Mouse (Mus musculus) gastrocnemius, adult 2 months (tissue): ENCODE measurements around the gene Tmem50a. TPM values are rescaled to one million over a fixed set of nuclear protein-coding genes. Genes with fewer than 3 reads are reported as not detected.

Source experiments
- DNase-seq: peaks from one replicate; pipeline ENCODE4 v3.0.0; 2022
- H3K27ac ChIP-seq: fragments of 200-600 bp; 2 replicates; pipeline ENCODE4 v1.8.1; 2022; ENCODE audit warnings: mild to moderate bottlenecking
- H3K4me3 ChIP-seq: fragments of 200-600 bp; 2 replicates; pipeline ENCODE4 v1.8.1; 2022; ENCODE audit warnings: mild to moderate bottlenecking, moderate library complexity
- CTCF ChIP-seq: fragments of 200-600 bp; IDR thresholded peaks from 2 replicates; pipeline ENCODE4 v1.8.1; 2022; ENCODE audit warnings: antibody characterized with exemption, mild to moderate bottlenecking, moderate library complexity
- intact Hi-C: fragments of 180-260 bp; cut with DNase I; formaldehyde crosslinking; loops from one replicate; pipeline ENCODE4 v1.15.1; 2025
- total RNA-seq, 2 experiments: library from RNA; stranded (reverse); gene quantifications; 2 replicates each; pipeline ENCODE4 v1.2.3; 2021

Tmem50a gene
- total RNA-seq, 2 experiments from 2014 or later, result 27.8 to 30.9 TPM

DNA sequence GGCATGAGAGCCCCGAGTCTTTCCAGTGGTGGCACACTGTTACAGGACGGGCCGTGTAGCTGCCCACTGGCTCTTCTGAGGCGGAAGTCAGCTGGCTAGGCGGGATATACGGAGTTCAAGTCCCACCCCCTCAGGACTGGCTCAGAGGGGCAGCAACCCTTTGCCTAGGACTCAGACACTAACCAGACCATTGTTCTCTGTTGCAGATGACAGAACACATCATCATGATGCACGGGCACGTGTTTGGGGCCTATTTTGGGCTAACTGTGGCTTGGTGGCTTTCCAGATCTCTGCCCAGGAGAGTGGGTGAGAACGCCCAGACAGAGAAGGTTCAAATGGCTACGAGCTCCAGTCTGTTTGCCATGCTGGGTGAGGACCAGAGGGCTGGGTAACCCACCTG lies 31.0 kb downstream of the Tmem50a start:
- intact Hi-C loops, result loop anchor here (2.0 kb wide), 1 partner anchor 341 kb away; no protein-coding TSS in a partner anchor
- TF ChIP-seq CTCF, result no peak
- no peak for DNase-seq
- H3K4me3 ChIP-seq, result no peak overlapping the region
- no peak overlapping the region for H3K27ac ChIP-seq

DNA sequence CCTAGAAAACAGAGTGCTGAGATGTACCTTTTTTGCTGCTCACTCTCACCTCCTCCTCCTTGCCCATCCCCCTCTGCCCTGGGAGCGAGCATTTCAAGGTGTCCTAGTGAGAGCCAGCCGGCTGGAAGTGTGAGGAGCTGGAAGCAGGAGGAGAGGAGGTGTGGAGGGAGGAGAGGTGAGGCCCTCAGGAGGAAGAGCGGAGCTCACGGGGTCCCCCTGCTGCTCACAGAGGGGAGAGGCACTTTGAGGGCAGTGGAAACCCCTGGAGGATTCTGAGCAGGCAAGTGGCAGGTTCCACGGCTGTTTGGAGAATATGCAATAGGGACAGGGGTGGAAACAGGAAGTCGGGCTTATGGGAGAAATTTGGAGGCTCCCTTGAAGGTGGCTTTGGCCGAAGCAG lies 31.6 kb downstream of the Tmem50a start:
- Histone ChIP-seq H3K4me3 (no peak overlapping the region), H3K27ac (no peak overlapping the region)
- intact Hi-C loops, result loop anchor here (2.0 kb wide), 1 partner anchor 340 kb away; no protein-coding TSS in a partner anchor
- DNase-seq, result peak; percentile 39
- peak; percentile 74 for TF ChIP-seq CTCF

DNA sequence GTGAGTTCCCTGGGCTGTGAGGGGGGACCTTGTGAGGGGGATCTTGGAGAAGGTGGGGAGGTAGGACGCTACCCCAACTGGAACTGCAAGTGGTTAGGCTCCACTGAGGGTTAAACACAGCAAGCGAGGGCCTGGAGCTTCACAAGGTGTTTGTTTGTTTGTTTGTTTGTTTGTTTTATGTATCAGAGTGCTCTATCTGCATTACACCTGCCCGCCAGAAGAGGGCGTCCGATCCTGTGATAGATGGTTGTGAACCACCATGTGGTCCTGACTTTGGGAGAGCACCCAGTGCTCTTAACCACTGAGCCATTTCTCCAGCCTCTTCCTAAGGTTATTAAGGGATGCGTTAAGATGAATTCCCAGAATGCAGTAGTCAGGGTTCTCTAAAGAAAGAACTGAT lies 34.8 kb downstream of the Tmem50a start:
- no peak for DNase-seq
- Histone ChIP-seq H3K4me3 (no peak overlapping the region), H3K27ac (no peak overlapping the region)
- peak; percentile 60 for TF ChIP-seq CTCF
- intact Hi-C loops, result no loop called here

DNA sequence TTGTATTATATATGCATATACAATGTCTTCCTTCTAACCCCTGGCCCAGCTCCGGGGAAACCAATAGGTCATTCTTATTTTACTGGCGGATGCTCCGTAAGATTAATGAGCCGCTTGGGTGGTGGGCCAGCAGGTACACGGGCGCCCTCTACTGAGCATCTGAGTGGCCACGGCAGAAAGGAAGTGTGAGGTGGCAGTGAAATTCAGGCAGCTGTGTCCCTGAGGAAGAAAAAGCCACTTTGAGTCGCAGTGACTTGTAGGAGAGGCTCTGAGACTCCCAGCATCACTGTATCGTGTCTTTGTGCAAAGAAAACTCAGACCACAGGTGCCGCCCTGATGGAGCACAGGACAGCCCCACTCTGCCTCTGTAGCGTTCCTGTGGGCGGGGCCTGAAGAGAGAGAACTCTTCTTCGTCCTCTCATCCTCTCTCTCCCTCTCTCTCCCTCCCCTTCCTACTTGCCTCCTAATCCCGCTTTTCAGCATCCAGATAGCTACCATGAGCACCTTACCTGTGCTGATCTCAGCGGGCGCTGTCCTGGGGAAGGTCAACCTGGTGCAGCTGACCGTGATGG lies 35.3 kb downstream of the Tmem50a start:
- Histone ChIP-seq H3K4me3 (peak overlapping the region; percentile 60), H3K27ac (no peak overlapping the region)
- peak; percentile 84 for TF ChIP-seq CTCF
- DNase-seq, result peak; percentile 77
- intact Hi-C loops, result loop anchor here (2.0 to 5.0 kb wide), 2 partner anchors 52 to 87 kb away; no protein-coding TSS in a partner anchor

DNA sequence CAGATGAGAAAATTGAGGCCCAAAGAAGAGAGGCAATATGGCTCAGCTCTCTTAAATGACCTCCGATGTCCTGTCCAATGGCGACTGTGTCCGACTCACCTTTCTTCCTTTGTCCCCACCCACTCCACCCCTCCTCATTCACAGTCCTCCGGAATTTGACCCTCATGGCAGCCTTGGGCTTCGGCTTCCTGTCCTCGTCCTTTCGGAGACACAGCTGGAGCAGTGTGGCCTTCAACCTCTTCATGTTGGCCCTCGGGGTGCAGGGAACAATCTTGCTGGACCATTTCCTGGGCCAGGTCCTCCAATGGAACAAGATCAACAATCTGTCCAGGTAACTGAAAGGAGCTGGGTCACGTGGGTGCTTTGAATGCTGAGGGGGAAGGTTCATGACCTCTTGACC lies 38.7 kb downstream of the Tmem50a start:
- intact Hi-C loops, result loop anchor here (5.0 kb wide), 1 partner anchor 49 kb away; no protein-coding TSS in a partner anchor
- no peak for DNase-seq
- TF ChIP-seq CTCF, result no peak
- Histone ChIP-seq H3K27ac (no peak overlapping the region), H3K4me3 (no peak overlapping the region)

DNA sequence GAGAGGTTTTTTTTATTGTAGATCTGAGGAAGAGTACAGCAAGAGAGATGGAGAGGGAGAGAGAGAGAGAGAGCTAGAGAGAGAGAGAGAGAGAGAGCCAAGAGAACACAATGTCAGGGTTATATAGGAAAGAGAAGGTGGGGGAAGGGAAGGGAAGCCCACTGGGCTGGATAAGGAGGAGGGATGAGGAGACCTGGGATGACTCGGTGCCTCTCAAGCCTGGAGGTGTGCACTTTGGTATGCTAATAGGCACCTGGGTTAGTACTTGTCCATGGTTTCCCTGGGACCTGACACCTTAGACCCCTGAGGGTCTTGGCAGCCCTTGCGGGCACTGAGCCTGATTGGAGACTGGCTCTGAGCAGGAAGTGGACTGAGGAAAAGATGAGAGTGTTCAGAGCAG lies 42.9 kb downstream of the Tmem50a start:
- no peak for TF ChIP-seq CTCF
- Histone ChIP-seq H3K4me3 (no peak overlapping the region), H3K27ac (no peak overlapping the region)
- no peak for DNase-seq
- intact Hi-C loops, result no loop called here

DNA sequence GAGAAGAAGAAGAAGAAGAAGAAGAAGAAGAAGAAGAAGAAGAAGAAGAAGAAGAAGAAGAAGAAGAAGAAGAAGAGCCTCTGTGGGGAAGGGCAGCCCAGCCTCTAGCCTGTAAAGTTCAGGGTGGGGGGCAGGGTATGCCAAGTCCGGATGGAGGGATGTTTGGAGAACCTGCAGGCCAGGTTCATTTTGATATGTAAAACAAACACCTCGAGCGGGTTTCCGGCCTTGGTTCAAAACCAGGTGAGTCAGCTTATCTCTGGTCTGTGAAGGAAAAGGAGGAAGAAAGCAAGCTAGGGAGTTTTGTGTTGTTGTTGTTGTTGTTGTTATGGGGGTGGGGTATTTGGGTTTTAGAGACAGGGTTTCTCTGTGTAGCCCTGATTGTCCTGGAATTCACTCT lies 43.3 kb downstream of the Tmem50a start:
- intact Hi-C loops, result no loop called here
- no peak for DNase-seq
- Histone ChIP-seq H3K27ac (no peak overlapping the region), H3K4me3 (no peak overlapping the region)
- TF ChIP-seq CTCF, result no peak

DNA sequence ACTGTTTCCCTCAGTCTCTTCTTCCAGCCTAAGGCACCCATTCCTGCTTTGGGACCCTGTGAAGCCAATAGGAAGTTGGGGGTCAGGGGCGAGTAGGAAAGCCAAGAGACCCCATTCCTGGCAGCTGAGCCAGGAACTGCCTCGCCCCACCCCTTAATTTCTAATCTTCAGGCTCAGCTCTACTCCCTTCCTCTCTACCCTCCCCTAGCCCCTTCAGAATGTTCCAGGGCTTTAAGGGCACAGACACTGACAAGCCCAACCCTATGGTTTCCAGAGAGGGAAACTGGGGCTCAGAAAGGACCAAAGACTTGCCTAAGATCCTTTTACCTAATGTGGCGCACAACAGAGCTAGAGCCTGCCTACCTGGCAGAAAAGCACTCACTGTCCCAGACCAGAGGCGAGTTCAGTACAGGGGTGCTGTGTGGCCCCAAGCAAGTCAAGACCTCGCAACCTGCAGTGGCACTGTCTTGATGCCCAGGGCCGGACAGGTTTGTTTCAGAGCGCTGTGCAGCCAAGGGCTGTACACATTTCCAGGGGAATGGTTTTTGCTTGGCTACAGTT lies 44.9 kb downstream of the Tmem50a start:
- no peak for DNase-seq
- no peak for TF ChIP-seq CTCF
- Histone ChIP-seq H3K4me3 (no peak overlapping the region), H3K27ac (no peak overlapping the region)
- intact Hi-C loops, result no loop called here

DNA sequence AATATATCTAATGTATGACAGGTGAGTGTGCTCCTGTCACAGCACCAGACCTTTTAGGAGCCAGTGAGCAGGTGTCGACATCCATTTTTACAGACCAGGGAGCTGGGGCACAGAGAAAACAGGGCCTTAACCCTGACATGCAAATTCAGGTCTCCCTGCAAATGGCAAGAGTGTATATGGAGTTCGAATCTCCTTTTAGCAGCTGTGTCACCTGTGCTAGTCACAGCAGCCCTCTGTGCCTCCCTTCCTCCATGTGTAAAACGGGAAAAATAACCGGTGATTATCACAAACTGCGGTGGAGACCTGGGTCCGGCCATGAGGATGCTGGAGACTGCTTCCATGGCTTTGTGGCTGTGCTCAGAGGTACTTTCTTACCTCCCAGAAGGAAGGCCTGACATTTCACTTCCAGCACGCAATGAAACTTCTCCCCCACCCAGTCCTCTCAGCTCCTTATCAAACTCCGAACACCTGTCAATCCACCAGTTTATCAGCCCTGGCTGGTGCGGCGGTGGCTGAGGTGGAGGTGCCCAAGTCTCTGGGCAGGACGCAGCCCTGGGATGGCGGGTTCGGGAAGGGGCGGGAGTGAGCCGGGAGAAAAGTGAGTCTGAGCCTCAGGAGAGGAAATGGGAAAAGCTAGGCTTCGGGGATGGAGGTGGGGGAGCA lies 45.6 kb downstream of the Tmem50a start:
- H3K27ac ChIP-seq, result no peak overlapping the region
- TF ChIP-seq CTCF, result no peak
- no peak for DNase-seq
- intact Hi-C loops, result no loop called here
- no peak overlapping the region for H3K4me3 ChIP-seq

DNA sequence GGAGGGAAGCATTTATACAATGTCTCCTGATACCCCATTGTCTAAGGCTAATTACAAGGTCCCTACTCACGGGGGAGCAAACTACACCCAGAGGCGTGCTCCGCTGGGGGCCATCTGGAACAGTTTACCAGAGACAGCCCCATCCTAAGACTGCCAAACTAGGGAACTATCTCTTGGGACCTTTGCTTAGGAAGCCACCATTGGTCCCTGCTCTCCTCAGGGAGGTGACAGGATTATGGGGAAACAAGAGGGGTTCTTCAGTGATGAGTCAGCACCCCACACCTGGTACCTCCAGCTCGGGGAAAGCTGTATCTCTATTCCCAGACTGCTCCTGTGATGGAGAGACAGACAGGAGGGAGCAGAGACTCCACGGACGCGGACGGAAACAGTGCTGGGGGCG lies 46.3 kb downstream of the Tmem50a start:
- TF ChIP-seq CTCF, result no peak
- H3K27ac ChIP-seq, result no peak overlapping the region
- intact Hi-C loops, result no loop called here
- DNase-seq, result no peak
- no peak overlapping the region for H3K4me3 ChIP-seq

DNA sequence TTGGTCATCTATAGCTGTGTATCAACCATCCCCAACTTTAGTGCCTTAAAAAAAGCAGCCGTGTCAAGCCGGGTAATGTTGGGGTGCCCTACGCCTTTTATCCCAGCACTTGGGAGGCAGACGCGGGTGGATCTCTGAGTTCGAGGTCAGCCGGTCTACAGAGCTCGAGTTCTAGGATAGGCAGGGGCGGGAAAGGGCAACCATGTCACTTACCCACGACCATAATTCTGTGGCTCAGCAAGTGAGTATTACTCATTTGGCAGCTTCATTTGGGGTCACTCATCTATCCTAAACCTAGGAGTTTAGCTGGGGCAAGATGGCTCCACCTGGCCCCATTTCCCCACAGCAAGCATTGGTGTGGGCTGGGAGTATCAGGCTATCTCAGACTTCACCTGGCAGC lies 46.8 kb downstream of the Tmem50a start:
- Histone ChIP-seq H3K4me3 (no peak overlapping the region), H3K27ac (no peak overlapping the region)
- intact Hi-C loops, result no loop called here
- no peak for TF ChIP-seq CTCF
- DNase-seq, result no peak

DNA sequence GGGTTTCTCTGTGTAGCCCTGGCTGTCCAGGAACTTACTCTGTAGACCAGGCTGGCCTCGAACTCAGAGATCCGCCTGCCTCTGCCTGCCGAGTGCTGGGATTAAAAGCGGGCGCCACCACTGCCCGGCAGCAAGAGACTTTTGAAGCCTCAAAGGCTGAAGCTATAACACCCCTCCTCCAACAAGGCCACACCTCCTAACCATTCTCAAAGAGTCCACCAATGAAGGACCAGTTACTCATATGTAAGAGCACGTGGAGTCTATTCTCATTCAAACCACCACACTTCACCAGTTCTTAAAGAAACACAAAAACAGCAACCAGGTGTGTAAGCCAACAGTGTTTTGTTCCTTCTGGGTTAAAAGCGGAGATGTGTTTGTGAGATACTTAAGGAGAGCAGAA lies 47.2 kb downstream of the Tmem50a start:
- DNase-seq, result no peak
- intact Hi-C loops, result no loop called here
- TF ChIP-seq CTCF, result no peak

DNA sequence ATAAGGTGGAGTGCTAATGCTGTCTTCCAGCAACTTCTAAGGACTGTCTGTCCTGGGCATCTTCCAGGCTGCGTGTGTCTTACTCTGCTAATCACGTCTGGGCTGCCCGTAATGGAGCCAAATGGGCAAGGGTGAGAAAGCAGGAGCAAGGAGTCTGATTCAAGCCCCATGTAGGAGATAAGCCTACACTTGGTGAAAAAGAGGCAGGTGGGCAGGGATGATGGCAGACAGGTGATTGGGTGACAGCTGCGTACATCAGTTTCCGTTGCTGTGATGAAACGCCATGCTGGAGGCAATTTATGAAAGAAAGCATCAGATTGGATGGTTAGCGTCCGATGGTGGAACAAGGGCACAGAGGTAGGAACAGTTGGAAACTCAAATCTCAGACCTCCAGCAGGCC lies 47.6 kb downstream of the Tmem50a start:
- DNase-seq, result no peak
- intact Hi-C loops, result no loop called here
- no peak for TF ChIP-seq CTCF
- Histone ChIP-seq H3K4me3 (no peak overlapping the region), H3K27ac (no peak overlapping the region)

More for the DNA sequence above, 47.2 kb downstream of the Tmem50a start:
- Histone ChIP-seq H3K27ac (no peak overlapping the region), H3K4me3 (no peak overlapping the region)

DNA sequence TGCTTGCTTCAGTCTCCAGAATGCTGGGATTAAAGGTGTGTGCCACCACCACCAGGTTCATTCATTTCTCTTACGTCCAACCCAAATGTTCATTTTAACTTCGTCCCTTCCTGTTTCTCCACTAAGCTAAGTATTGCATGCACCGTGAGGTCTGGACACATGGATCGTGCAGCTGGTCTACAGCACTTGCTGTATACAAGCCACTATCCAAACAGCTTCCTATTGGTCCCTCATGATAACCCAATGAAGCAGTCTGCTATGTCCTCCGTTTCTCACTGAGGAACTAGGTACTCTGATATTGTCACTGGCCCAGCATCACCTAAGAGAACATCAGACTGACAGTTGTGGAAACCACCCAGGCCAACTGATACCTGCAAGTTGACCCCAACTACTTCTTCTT lies 49.0 kb downstream of the Tmem50a start:
- TF ChIP-seq CTCF, result no peak
- H3K4me3 ChIP-seq, result no peak overlapping the region
- no peak for DNase-seq
- H3K27ac ChIP-seq, result no peak overlapping the region
- intact Hi-C loops, result no loop called here
